Mouse (Mus musculus) MEL (cell line): ENCODE results near the gene Rora. TPM values are rescaled to one million over a fixed set of nuclear protein-coding genes. Genes with fewer than 3 reads are reported as not detected.

Source experiments
- DNase-seq: peaks from one replicate; pipeline ENCODE4 v3.0.0; 2011; ENCODE audit warnings: low read depth, low spot score
- H3K27ac ChIP-seq: 2 replicates; pipeline ENCODE4 v1.5.1; 2012; ENCODE audit warnings: low read depth, mild to moderate bottlenecking, control low read depth, low read length, moderate library complexity; ENCODE audit not compliant: control insufficient read depth
- H3K27me3 ChIP-seq, 2 experiments: fragments of 150-350 bp in 1 of 2; sonication (generic) in 1 of 2; 2 replicates each; pipeline ENCODE4 v1.6.1; 2012; ENCODE audit warnings: low read length in 2 of 2, mild to moderate bottlenecking in 2 of 2, improper control_type of control experiment in 1 of 2, moderate library complexity in 1 of 2; ENCODE audit not compliant: insufficient read depth in 2 of 2, control insufficient read depth in 1 of 2
- H3K36me3 ChIP-seq, 2 experiments: 2 replicates each; pipeline ENCODE4 v1.6.1; 2012 to 2014; ENCODE audit warnings: low read length in 2 of 2, improper control_type of control experiment in 1 of 2, inconsistent platforms in 1 of 2, mild to moderate bottlenecking in 1 of 2; ENCODE audit not compliant: insufficient read depth in 2 of 2, control insufficient read depth in 1 of 2
- H3K4me1 ChIP-seq, 2 experiments: fragments of 150-350 bp in 1 of 2; sonication (generic) in 1 of 2; 2 replicates each; pipeline ENCODE4 v1.6.1; 2012; ENCODE audit warnings: low read length in 2 of 2, improper control_type of control experiment in 1 of 2, mild to moderate bottlenecking in 1 of 2; ENCODE audit not compliant: insufficient read depth in 2 of 2, control insufficient read depth in 1 of 2
- H3K4me3 ChIP-seq, 2 experiments: fragments of 150-350 bp in 1 of 2; sonication (generic) in 1 of 2; 2 replicates each; pipeline ENCODE4 v1.5.1; 2012; ENCODE audit warnings: low read depth in 2 of 2, low read length in 2 of 2, mild to moderate bottlenecking in 2 of 2, moderate library complexity in 2 of 2, control low read depth in 1 of 2, improper control_type of control experiment in 1 of 2; ENCODE audit not compliant: control insufficient read depth in 1 of 2, insufficient read depth in 1 of 2
- H3K79me2 ChIP-seq: 2 replicates; pipeline ENCODE4 v1.6.1; 2012; ENCODE audit warnings: mild to moderate bottlenecking, low read length, moderate library complexity; ENCODE audit not compliant: control insufficient read depth, poor library complexity, insufficient read depth
- H3K9ac ChIP-seq: 2 replicates; pipeline ENCODE4 v1.6.1; 2012; ENCODE audit warnings: low read depth, mild to moderate bottlenecking, control low read depth, low read length, moderate library complexity; ENCODE audit not compliant: control insufficient read depth, poor library complexity, severe bottlenecking
- H3K9me3 ChIP-seq: fragments of 150-350 bp; sonication (generic); replicated peaks from 2 replicates; pipeline ENCODE4 v1.6.1; 2012; ENCODE audit warnings: mild to moderate bottlenecking, low read length, improper control_type of control experiment, moderate library complexity; ENCODE audit not compliant: insufficient read depth
- BHLHE40 ChIP-seq: IDR thresholded peaks from 2 replicates; pipeline ENCODE4 v1.6.1; 2012; ENCODE audit warnings: low read depth, mild to moderate bottlenecking, inconsistent platforms, low read length, improper control_type of control experiment, borderline replicate concordance
- CHD1 ChIP-seq: IDR thresholded peaks from 2 replicates; pipeline ENCODE4 v1.6.1; 2012; ENCODE audit warnings: low read depth, mild to moderate bottlenecking, inconsistent platforms, low read length, improper control_type of control experiment
- CHD2 ChIP-seq: IDR thresholded peaks from 2 replicates; pipeline ENCODE4 v1.6.1; 2011; ENCODE audit warnings: low read length, improper control_type of control experiment
- CTCF ChIP-seq, 3 experiments: IDR thresholded peaks in 2 of 3; conservative IDR thresholded peaks in 1 of 3; 2 replicates each; pipeline ENCODE4 v1.5.1; 2011 to 2012; ENCODE audit warnings: low read length in 3 of 3, low read depth in 2 of 3, mild to moderate bottlenecking in 2 of 3, improper control_type of control experiment in 1 of 3, inconsistent platforms in 1 of 3, mixed read lengths in 1 of 3, moderate library complexity in 1 of 3; ENCODE audit not compliant: control insufficient read depth in 1 of 3, insufficient read depth in 1 of 3, poor library complexity in 1 of 3, severe bottlenecking in 1 of 3
- E2F4 ChIP-seq: IDR thresholded peaks from 2 replicates; pipeline ENCODE4 v1.6.1; 2011; ENCODE audit warnings: low read depth, low read length, improper control_type of control experiment, borderline replicate concordance
- ELF1 ChIP-seq: IDR thresholded peaks from 2 replicates; pipeline ENCODE4 v1.6.1; 2014; ENCODE audit warnings: low read depth, mild to moderate bottlenecking, inconsistent platforms, low read length, improper control_type of control experiment, moderate library complexity
- EP300 ChIP-seq, 2 experiments: IDR thresholded peaks; 2 replicates each; pipeline ENCODE4 v1.6.1; 2011; ENCODE audit warnings: improper control_type of control experiment in 2 of 2, low read length in 2 of 2, low read depth in 1 of 2, mild to moderate bottlenecking in 1 of 2
- ETS1 ChIP-seq: IDR thresholded peaks from 2 replicates; pipeline ENCODE4 v1.6.1; 2012; ENCODE audit warnings: low read depth, mild to moderate bottlenecking, inconsistent platforms, low read length, improper control_type of control experiment, moderate library complexity
- HCFC1 ChIP-seq: IDR thresholded peaks from 2 replicates; pipeline ENCODE4 v1.6.1; 2012; ENCODE audit warnings: low read depth, mild to moderate bottlenecking, inconsistent platforms, low read length, improper control_type of control experiment, moderate library complexity
- MAFK ChIP-seq: IDR thresholded peaks from 2 replicates; pipeline ENCODE4 v1.6.1; 2011; ENCODE audit warnings: low read depth, mild to moderate bottlenecking, low read length, improper control_type of control experiment, borderline replicate concordance
- MAX ChIP-seq: IDR thresholded peaks from 2 replicates; pipeline ENCODE4 v1.6.1; 2011; ENCODE audit warnings: low read length, improper control_type of control experiment
- MEF2A ChIP-seq: IDR thresholded peaks from 2 replicates; pipeline ENCODE4 v1.6.1; 2014; ENCODE audit warnings: low read depth, mild to moderate bottlenecking, inconsistent platforms, low read length, improper control_type of control experiment; ENCODE audit not compliant: poor library complexity, insufficient replicate concordance, severe bottlenecking; ENCODE audit errors: extremely low read depth
- MYB ChIP-seq: IDR thresholded peaks from 2 replicates; pipeline ENCODE4 v1.6.1; 2011; ENCODE audit warnings: mild to moderate bottlenecking, low read depth, low read length, improper control_type of control experiment
- NELFE ChIP-seq: IDR thresholded peaks from 2 replicates; pipeline ENCODE4 v1.6.1; 2011; ENCODE audit warnings: low read depth, low read length, improper control_type of control experiment
- POLR2A ChIP-seq, 2 experiments: IDR thresholded peaks; 2 replicates each; pipeline ENCODE4 v1.6.1; 2011 to 2012; ENCODE audit warnings: low read length in 2 of 2, mild to moderate bottlenecking in 2 of 2, control low read depth in 1 of 2, improper control_type of control experiment in 1 of 2, low read depth in 1 of 2, moderate library complexity in 1 of 2; ENCODE audit not compliant: control insufficient read depth in 1 of 2, insufficient read depth in 1 of 2, poor library complexity in 1 of 2
- POLR2AphosphoS2 ChIP-seq: IDR thresholded peaks from 2 replicates; pipeline ENCODE4 v1.6.1; 2011; ENCODE audit warnings: low read length, improper control_type of control experiment
- POLR2AphosphoS5 ChIP-seq: IDR thresholded peaks from 2 replicates; pipeline ENCODE4 v1.6.1; 2012; ENCODE audit warnings: low read depth, borderline replicate concordance, mild to moderate bottlenecking, inconsistent platforms, low read length, moderate library complexity, mixed read lengths
- RAD21 ChIP-seq: IDR thresholded peaks from 2 replicates; pipeline ENCODE4 v1.6.1; 2011; ENCODE audit warnings: mild to moderate bottlenecking, low read depth, low read length, improper control_type of control experiment
- SIN3A ChIP-seq: IDR thresholded peaks from 2 replicates; pipeline ENCODE4 v1.6.1; 2012; ENCODE audit warnings: low read length, improper control_type of control experiment, inconsistent platforms
- TCF12 ChIP-seq: IDR thresholded peaks from 2 replicates; pipeline ENCODE4 v1.6.1; 2014; ENCODE audit warnings: low read depth, mild to moderate bottlenecking, inconsistent platforms, low read length, improper control_type of control experiment, moderate library complexity
- USF1 ChIP-seq: IDR thresholded peaks from 2 replicates; pipeline ENCODE4 v1.6.1; 2014; ENCODE audit warnings: low read depth, mild to moderate bottlenecking, inconsistent platforms, low read length, improper control_type of control experiment, moderate library complexity
- USF2 ChIP-seq, 2 experiments: IDR thresholded peaks; 2 replicates each; pipeline ENCODE4 v1.6.1; 2011 to 2012; ENCODE audit warnings: improper control_type of control experiment in 2 of 2, low read length in 2 of 2, borderline replicate concordance in 1 of 2, inconsistent platforms in 1 of 2, low read depth in 1 of 2, mild to moderate bottlenecking in 1 of 2; ENCODE audit not compliant: insufficient read depth in 1 of 2
- ZC3H11A ChIP-seq: IDR thresholded peaks from 2 replicates; pipeline ENCODE4 v1.6.1; 2012; ENCODE audit warnings: low read depth, mild to moderate bottlenecking, inconsistent platforms, low read length, improper control_type of control experiment
- ZKSCAN1 ChIP-seq: IDR thresholded peaks from 2 replicates; pipeline ENCODE4 v1.6.1; 2012; ENCODE audit warnings: low read depth, mild to moderate bottlenecking, inconsistent platforms, low read length, improper control_type of control experiment, moderate library complexity
- ZNF384 ChIP-seq: IDR thresholded peaks from 2 replicates; pipeline ENCODE4 v1.6.1; 2012; ENCODE audit warnings: low read depth, mild to moderate bottlenecking, inconsistent platforms, low read length, improper control_type of control experiment
- polyA plus RNA-seq, 2 experiments: library from polyadenylated mRNA; stranded (reverse) in 1 of 2; unstranded in 1 of 2; fragments of >175 nt in 1 of 2; fragments of >200 nt in 1 of 2; gene quantifications; 2 replicates each; pipeline versions ENCODE4 v1.2.1 to v1.2.4; 2012; ENCODE audit warnings: low replicate concordance in 2 of 2, low read depth in 1 of 2; ENCODE audit not compliant: insufficient read length in 2 of 2, insufficient read depth in 1 of 2, missing spikeins in 1 of 2
- total RNA-seq: library from RNA; depleted of rRNA; stranded (reverse); fragments of 300-350 nt; gene quantifications from 2 replicates; pipeline ENCODE4 v1.2.3, GENCODE M21; 2012

Gene Rora
- total and polyA plus RNA-seq, 3 experiments: not detected

GRCm38 (mm10) chr9:68683938-68684337 lies 30.4 kb downstream of the Rora start:
- H3K9me3 ChIP-seq: no peaks in the 10 kb centered on the region
- no peak overlapping the region for H3K27ac ChIP-seq
- no peaks in the 10 kb centered on the region for H3K36me3 ChIP-seq
- DNase-seq: no peak
- TF ChIP-seq USF2 (IDR thresholded peaks at IDR 0.05; ENCODE audit: borderline replicate concordance in 1 of 2, insufficient read depth in 1 of 2, low read depth in 1 of 2, low read length in 2 of 2) (no peak), BHLHE40 (no peak), CHD1 (no peak), POLR2AphosphoS2 (no peak), MEF2A (no peak), MAX (no peak), E2F4 (no peak), HCFC1 (no peak), POLR2AphosphoS5 (no peak), CHD2 (no peak), RAD21 (no peak), EP300 (IDR thresholded peaks at IDR 0.05; ENCODE audit: low read depth in 1 of 2, low read length in 2 of 2) (no peak), USF1 (no peak), NELFE (no peak), MYB (no peak), ZC3H11A (no peak), SIN3A (no peak), ZNF384 (no peak), MAFK (no peak), ZKSCAN1 (no peak)
- H3K9ac ChIP-seq: no peak overlapping the region
- H3K4me3 ChIP-seq: no peak overlapping the region
- no peaks in the 10 kb centered on the region for H3K4me1 ChIP-seq
- H3K27me3 ChIP-seq: no peaks in the 10 kb centered on the region
- H3K79me2 ChIP-seq: no peaks in the 10 kb centered on the region

- Histone ChIP-seq H3K4me3 (no peak overlapping the region), H3K4me1 (no peaks in the 10 kb centered on the region), H3K9ac (no peak overlapping the region)
- TF ChIP-seq CTCF (IDR thresholded peaks at IDR 0.05 in 2 of 3, conservative IDR thresholded peaks at IDR 0.05 in 1 of 3; ENCODE audit: control insufficient read depth in 1 of 3, insufficient read depth in 1 of 3, low read depth in 2 of 3, low read length in 3 of 3, poor library complexity in 1 of 3, severe bottlenecking in 1 of 3) (no peak), E2F4 (no peak), MYB (no peak), TCF12 (no peak), HCFC1 (no peak), ETS1 (no peak), POLR2A (IDR thresholded peaks at IDR 0.05; ENCODE audit: control insufficient read depth in 1 of 2, insufficient read depth in 1 of 2, low read depth in 1 of 2, low read length in 2 of 2, poor library complexity in 1 of 2) (no peak), ELF1 (no peak)
- TF ChIP-seq, all 39 proteins: peak for 0
- Histone ChIP-seq H3K36me3 (no peaks in the 10 kb centered on the region), H3K27me3 (no peaks in the 10 kb centered on the region), H3K9me3 (no peaks in the 10 kb centered on the region), H3K79me2 (no peaks in the 10 kb centered on the region), H3K27ac (no peak overlapping the region)
- no peak for DNase-seq
These were observed 32.0 kb downstream of the Rora start for GRCm38 (mm10) chr9:68685562-68685961.
